Mouse (Mus musculus): ENCODE results near the gene Smpd2. TPM values are rescaled to one million over a fixed set of nuclear protein-coding genes. Genes with fewer than 3 reads are reported as not detected.
"Not testable (repeated sequence)": the region's sequence is repeated elsewhere in the genome, so short reads cannot be mapped to it uniquely, and the experiment has no call there.

Gene Smpd2
- polyA plus RNA-seq (2012; rRNA removed) = 106 and 123 TPM in 2 replicates

DNA sequence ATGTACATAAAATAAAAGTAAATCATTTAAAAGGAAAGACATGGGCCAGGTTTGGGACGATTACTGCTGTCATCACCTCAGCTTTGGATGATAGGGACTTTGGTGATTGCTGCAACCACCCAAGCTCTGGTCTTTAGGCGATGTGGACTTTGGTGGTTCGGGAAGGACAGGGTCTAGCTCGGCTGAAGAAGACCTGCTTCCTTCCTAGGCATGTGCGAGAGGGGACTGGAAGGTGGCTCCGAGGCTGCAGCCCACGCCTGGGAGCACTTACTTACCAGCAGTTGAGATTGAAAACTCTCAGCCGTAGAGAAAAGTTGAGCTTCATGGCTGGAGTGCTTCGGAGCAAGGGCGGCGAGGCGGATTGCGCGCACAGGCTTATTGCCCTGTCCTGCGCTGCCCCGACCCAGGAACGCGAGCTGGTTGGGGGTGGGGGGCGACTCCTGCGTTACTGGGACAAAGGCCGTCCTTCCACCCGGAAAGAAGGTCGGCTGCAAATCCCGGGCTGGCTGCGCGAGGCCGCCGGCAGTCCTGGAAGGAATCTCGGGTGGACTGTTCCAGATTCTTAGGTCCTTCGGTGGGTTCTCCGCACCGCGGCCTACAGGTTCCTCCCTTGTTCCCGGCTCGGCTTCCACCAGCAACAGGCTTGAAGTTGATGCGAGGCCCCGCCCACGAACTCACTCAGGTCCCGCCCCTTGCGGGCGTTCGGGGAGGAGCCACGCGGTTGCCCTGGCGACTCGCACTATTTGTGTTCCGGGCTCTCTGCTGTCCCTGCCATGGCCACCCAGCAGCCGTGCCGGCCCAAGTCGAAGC lies at the start of gene Smpd2, which contains the start of gene Ppil6:
Gene Smpd2 (minus strand): TSS at position 662 of the 810 bp plus-strand sequence.
Gene Ppil6 (plus strand): TSS at position 732 of the 810 bp plus-strand sequence.
- DNase-seq (ENCODE audit: low read depth, low spot score) = no peak
- WGBS = under 1% methylated on average over 50 of the region's 50 CpGs

DNA sequence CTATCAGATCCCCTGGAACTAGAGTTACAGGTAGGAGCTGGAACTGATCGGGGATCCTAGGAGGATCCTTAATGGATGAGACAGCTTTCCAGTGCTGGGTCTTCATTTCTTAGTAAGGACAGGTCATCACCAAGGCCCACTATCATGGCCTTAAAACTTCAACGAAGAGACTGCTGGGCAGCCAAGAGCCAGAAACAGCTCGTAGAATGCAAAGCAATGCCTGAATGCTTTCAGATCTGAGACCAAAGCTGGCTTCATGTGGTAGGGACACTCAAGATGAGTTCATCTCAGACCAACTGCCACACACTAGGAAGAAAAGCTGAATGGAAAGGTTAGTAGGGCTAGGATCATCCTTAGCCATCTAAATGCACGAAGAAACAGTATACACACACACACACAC lies 48.8 kb upstream of the Smpd2 start:
- DNase-seq (ENCODE audit: low read depth, low spot score) = no peak
- WGBS = 94% methylated on average over 4 of the region's 4 CpGs

DNA sequence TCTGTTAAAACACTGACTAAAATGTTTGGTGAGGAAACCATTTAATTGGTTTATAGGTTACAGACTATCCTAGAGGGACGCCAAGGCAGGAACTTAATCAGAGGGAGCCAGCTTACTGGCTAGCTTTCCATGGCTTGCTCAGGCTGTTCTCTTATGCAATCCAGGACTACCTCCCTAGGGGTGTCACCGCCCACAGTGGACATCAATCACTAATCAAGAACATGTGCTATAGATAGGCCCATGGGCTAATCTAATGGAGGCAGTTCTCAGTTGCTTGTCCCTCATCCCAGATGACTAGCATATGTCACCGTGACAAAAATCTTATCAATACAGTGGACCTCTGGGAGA lies 47.8 kb upstream of the Smpd2 start:
- no peak for DNase-seq (ENCODE audit: low read depth, low spot score)
- whole genome bisulfite sequencing = 91% methylated on average over 3 of the region's 3 CpGs

DNA sequence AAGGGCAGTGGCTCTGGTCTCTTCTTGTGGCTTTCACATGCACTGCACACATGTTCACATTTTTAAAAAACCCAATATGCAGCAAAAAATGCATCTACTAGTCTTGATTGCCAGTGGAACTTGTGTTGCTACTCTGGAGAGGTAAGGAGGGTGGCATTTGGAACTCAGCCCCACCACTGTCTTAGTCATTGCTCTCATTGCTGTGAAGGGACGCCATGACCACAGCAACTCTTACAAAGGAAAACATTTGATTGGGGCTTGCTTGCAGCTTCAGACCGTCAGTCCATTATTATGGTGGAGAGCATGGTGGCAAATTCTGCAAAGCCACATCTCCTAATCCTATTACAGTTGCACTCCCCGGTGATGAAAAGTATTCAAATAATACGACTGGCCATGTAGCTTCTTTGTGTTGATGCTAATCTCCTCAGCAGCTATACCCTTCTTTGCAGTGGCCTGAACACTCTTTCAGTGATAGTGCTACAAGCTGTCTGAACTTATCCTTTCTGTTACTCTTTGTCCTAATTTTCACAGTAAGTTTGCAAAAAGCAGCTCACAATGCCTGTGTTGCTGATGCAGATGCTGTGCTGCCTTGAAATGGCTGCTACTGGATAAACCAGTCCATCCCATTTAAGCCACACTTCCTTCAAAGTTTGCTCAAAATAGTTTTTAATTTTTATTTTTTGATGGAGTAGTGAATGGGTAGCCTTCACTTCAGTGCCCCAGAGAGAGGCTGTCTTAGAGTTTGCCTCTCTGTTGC lies 47.2 kb upstream of the Smpd2 start:
- DNase-seq (ENCODE audit: low read depth, low spot score) = no peak
- 98% methylated on average over 4 of the region's 4 CpGs for WGBS

DNA sequence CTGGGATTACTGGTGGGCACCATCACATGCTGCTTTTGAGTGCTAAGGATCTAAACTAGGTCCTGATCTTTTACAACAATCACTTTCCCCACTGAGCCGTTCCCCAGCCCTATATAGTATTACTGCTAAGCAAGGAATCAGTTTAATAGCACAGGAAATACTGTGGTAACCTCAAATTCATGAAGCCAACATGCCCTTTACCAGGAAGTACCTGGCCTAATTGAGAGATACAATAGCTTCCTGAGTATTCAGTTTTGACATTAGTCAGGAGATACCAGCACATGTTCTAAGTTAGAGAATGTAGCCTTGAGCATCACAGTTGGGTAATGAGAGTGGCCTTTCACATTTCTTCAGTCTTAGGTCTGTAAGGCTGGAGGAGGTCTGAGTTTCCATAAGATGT lies 46.5 kb upstream of the Smpd2 start:
- WGBS = 91% methylated on average over 1 of the region's 1 CpGs
- no peak for DNase-seq (ENCODE audit: low read depth, low spot score)

DNA sequence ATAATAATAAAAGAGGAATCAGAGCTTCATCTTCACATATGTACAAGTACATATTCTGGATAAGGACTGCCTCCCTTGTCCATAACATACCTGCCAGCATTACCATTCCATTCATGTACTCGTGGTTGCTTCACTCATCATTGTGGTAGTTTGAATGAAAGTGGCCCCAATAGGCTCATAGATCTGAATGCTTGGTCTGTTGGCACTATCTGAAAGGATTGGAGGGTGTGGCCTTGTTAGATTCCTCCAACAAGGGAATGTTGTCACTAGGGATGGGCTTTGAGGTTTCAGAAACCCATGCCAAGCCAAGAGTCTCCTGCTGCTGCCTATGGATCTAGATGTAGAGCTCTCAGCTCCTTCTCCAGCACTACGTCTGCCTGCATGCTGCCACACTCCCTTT lies 45.8 kb upstream of the Smpd2 start:
- WGBS = 88% methylated on average over 2 of the region's 2 CpGs
- no peak for DNase-seq (ENCODE audit: low read depth, low spot score)

DNA sequence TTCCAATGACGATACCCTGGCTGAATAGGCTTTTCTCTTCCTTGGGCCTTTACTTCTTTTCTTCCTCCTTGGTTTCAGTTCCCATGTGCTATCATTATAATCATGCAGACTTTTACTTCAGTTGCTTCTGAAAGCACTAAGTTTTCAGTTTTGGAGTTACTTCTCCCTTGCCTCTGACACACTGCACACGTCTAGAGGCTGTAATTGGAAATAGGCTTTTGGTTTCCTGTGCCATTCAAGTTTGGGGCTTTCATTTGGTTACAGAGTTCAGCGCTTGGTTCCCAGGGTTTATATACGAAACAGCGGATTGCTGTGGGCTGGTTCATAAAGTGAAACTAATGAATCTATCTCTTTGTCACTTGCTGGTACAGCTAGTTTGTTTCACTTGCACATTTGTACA lies 39.8 kb upstream of the Smpd2 start:
- 78% methylated on average over 5 of the region's 5 CpGs for WGBS
- no peak for DNase-seq (ENCODE audit: low read depth, low spot score)

DNA sequence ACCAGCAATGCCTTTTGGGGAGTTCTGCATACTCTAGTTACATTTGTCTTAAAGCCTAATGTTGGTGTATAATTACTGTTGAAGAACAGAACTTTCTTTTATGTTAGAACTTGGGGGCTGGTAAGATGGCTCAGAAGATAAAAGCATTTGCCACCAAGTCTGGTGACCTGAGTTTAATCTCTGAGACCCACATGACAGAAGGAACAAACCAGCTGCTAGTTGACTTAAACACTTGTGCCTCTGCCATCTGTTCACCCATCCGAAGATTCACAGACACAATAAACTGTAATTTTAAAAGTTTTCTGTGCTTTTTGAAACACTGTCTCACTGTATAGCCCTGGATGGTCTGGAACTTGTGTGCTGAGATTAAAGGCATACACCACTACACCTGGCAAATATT lies 35.5 kb upstream of the Smpd2 start:
- 59% methylated on average over 1 of the region's 1 CpGs for WGBS
- DNase-seq (ENCODE audit: low read depth, low spot score) = no peak

DNA sequence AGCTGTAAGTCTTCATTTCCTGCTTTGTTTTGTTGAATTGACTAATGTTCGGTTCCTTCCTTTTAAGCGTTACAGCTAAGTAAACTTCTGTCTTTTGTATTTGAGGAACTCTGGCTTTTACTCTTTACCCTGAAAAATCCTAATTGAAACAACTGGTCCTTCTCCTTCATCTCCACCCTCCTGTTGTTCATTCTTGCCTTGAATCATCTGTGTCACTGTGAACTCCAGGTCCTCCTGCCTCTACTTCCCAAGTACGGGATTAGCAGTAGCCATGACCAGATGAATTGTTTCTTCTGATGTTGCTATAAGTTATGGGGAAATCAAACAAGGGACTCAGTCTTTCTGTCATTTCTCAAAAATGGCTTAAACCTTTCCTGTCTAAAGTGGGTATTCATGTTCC lies 33.2 kb upstream of the Smpd2 start:
- WGBS = 30% methylated on average over 3 of the region's 3 CpGs
- DNase-seq (ENCODE audit: low read depth, low spot score) = no peak

DNA sequence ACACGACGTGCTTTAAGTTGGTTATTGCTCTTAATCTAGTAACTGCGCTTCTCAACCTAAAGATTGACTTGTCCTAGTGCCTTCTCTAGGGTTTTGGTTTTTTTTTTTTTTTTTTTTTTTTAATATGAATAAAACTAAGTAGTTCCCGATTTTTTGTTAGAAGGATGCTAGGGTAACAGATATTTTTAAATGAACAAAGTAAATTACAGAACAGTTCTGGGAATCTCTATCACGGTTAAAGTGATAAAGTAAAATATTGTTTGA lies 30.2 kb upstream of the Smpd2 start:
- no peak for DNase-seq (ENCODE audit: low read depth, low spot score)
- WGBS = 1% methylated on average over 5 of the region's 5 CpGs

DNA sequence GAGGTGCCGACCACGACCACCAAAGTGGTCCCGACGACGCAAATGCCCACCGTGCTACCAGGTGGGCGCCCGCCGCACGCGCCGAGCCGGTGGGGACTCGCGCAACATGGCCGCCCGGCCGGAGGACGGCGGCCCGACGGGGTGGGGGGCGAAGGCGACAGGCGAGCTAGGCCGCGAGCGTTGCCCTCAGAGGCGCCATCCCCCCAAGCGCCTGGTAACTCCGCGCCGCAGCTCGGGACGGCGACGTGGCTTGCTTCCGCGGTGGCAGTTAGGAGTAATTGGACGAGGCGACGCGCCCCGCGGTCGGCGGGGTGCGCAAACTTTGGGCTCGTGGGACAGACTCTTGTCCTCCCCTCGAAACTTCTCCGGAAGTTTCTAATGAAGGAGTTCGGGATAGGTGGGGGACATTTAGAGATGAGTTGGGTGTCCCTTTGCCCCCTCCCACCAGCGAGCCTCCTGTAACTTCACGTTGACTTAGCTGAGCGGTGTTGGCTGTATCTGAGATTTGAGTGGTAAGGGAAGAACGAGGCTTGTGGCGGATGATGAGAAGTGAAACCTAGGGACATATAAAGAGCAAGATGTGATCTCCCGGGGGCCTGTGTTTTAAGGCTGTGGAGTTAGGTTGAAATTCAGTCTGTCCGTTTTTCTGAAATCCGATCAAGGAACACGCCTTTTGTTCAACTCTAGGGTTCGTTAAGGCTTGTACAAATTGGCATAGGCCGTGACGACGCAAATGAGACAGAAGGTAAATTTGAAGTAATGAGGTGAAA lies 29.7 kb upstream of the Smpd2 start:
- peak; percentile 29 for DNase-seq (ENCODE audit: low read depth, low spot score)

DNA sequence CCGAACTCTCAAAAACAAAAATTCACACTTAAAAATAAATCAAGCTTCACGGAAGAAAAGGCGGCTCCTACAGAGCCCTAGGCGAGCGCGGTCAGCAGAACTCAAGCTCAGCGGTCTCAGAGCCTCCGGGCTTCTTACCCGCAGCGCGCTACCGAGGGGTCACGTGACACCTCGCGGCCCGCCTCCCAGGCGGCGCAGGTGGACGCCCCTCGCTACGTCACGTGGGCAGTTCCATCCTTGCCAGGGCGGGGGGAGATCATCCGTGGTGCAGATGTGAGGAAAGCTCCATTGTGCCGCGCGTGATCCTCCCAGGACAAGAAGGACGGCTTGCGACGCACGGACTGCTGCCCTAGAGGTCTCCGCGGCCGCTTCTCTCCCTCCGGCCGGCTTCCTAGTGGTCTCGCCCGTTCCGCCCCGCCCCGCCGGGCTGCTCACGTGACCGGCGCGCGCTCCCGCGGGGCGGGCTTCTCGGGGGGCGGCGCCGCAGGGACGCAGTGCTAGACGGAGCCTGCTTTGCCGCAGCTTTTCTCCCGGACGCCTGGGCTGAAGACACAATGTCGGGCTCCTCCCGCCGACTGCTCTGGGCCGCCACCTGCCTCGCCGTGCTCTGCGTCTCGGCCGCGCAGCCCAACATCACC lies 28.9 kb upstream of the Smpd2 start, which contains the start of gene Cd164:
Gene Cd164 (plus strand): TSS at position 434 of the 638 bp plus-strand sequence.
- WGBS = under 1% methylated on average over 69 of the region's 69 CpGs
- peak; percentile 57 for DNase-seq (ENCODE audit: low read depth, low spot score)

More for the DNA sequence above, 29.7 kb upstream of the Smpd2 start:
- WGBS = under 1% methylated on average over 65 of the region's 65 CpGs

DNA sequence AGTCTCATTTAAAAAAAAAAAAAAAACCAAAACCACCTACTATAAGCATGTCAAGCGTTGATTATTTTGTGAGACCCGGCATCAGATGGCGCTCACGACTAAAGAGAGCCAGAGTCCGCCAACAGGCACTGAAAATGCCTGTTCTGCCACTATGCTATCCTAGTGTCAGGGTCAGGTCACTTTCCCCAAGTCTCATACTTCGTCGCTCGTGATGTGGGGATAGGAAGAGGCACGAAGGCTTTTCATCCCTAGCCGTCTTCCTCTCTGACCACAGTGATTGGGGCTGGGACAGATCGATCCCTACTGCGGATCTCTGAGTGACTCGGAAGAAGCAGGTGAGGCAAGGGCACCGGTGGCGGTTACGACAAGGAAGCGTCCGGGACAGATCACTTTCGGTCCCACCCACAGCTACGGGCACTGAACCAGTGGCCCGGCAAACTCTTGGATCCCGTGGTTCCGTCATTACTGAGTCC lies 28.4 kb upstream of the Smpd2 start:
- DNase-seq (ENCODE audit: low read depth, low spot score) = peak; percentile 59
- WGBS = under 1% methylated on average over 23 of the region's 23 CpGs

DNA sequence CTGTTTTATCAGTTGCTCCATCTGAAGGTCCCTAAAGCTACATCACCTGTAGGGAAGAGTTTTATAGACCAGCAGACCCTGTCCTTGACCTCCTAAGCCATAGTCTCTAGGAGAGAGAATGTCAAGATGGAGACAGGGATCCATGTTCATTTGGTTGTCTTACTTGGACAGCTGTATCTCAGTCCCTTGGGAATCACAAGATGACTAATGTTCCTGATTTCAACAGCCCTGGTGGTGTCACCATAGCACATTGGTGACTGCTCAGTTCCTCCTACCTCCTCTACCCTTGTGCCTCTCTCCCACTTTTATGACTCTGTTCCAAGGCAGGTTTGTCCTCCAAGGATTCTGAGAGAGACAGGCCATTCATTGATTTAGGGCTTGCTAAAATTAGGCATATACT lies 24.8 kb upstream of the Smpd2 start:
- DNase-seq (ENCODE audit: low read depth, low spot score) = no peak

DNA sequence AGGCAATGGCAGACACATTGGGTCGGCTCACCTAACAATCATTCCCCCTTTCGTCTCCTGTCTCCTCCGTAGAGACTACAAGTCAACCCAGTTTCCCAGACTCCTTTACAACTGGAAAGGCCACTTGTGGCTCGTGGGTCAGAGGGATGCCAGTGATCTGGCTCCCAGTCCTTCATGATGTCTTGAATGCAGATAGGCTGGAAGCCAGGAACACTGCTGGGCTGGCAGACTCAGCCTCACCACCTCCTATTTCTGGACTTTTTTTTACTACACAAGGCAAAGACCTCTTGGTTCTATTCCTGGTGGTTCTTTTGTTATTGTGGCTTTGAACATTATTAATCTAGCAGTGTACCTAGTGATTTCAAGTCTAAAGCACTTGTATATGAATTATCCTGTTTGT lies 24.1 kb upstream of the Smpd2 start:
- no peak for DNase-seq (ENCODE audit: low read depth, low spot score)
- WGBS = 80% methylated on average over 4 of the region's 4 CpGs

DNA sequence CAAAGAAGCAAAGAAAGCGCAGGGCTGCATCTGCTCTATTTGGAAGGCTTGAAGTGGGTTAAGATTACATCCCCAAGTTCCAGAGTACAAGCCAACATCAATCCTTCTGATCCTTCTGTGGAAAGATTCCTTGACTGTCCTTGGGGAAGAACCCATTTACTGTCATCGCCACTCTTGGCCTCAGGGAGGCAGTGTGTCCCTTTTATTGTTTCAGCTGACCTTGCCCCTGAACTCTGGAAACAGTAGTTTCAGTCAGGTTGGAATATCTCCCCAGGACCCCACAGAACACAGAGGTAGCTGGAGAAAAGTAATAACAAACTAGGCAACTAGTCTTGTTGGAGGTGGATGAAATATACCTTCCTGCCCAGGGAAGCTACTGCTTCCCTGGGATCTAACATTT lies 19.0 kb upstream of the Smpd2 start:
- 50% methylated on average over 2 of the region's 2 CpGs for WGBS
- DNase-seq (ENCODE audit: low read depth, low spot score) = no peak

DNA sequence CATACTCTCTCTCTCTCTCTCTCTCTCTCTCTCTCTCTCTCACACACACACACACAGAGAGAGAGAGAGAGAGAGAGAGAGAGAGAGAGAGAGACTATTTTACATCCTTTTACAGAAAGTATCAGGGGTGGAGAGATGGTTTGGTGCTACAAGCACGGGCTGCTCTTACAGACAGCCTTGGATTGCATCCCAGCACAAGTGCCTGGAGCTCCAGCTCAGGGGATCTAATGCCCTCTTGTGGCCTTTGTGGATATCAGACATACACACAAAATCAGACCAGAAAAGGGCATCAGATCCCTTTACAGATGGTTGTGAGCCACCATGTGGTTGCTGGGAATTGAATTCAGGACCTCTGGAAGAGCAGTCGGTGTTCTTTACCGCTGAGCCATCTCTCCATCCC lies 15.3 kb upstream of the Smpd2 start:
- DNase-seq (ENCODE audit: low read depth, low spot score) = not testable (repeated sequence)
- 1% methylated on average over 3 of the region's 3 CpGs for WGBS

DNA sequence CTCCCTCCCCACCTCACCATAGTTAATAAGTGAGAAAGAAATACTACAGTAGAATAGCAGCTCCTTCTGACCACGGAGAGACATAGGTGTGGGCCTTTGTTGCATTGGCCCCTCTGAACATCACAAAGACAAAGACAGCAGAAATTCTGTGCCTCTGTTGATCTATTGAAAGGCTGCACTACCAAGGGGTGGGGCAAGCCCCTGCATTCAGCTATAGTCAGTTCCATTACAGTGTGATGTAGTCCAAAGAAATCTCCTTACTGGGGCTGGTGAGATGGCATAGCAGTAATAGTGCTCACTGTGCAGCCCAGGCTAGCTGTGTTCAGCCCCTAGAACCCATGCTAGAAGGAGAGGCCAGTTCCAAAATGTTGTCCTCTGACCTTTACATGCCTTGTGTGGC lies 14.8 kb upstream of the Smpd2 start:
- DNase-seq (ENCODE audit: low read depth, low spot score) = no peak
- 80% methylated on average over 1 of the region's 1 CpGs for whole genome bisulfite sequencing

DNA sequence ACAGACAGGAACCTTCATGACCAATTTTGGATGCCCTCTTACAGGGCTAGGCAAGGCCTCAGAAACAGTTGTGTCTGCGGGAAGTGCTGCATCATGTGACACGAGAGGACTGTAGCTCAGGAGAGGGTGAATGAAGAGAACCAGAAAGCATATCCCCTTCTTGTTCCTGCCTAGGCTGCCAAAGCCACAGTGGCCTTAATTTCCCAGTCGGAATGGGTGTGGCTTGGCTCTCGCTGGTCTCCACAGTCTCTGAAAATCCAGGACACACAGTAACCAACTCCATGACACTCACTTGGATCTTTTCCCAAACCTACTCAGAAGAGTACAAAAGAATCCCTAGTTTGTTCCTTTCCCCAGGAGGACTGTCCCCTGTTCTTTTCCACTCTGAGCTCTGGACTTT lies 10.8 kb upstream of the Smpd2 start:
- 26% methylated on average over 4 of the region's 4 CpGs for WGBS
- no peak for DNase-seq (ENCODE audit: low read depth, low spot score)

DNA sequence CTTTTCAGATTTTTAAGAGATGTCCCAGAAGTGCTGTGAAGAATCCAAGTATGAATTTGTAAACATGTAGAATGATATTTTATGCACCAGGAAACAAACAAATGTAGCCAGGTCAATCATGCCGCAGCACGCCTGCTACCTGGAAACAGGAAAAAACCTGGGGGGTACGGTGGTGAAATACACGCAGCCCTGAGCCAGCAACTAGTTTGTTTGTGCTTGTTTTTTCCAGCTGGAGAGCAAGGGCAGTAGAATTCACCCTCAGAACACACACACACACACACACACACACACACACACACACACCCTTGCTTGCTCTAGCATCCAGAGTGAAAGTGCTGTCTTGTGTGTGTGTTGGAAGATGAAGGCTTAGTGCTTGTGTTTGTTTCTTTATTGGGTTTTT lies 942 bp upstream of the Smpd2 start:
- no peak for DNase-seq (ENCODE audit: low read depth, low spot score)

More for the DNA sequence above, 942 bp upstream of the Smpd2 start:
- 6% methylated on average over 4 of the region's 4 CpGs for WGBS

All from large intestine, adult 2 months (tissue).